Mouse (Mus musculus) thymus, adult 2 months (tissue): ENCODE measurements around the gene Adamtsl5. TPM values are rescaled to one million over a fixed set of nuclear protein-coding genes. Genes with fewer than 3 reads are reported as not detected.

Experiments used
- DNase-seq: peaks from one replicate; pipeline ENCODE4 v3.0.0; 2021
- H3K27ac ChIP-seq: fragments of 200-500 bp; 2 replicates; pipeline ENCODE4 v1.5.1; 2012; ENCODE audit warnings: low read length, control low read depth; ENCODE audit not compliant: control insufficient read depth, insufficient read depth
- H3K27me3 ChIP-seq: fragments of 200-500 bp; 2 replicates; pipeline ENCODE4 v1.6.1; 2012; ENCODE audit warnings: mild to moderate bottlenecking, low read length, moderate library complexity, mixed read lengths; ENCODE audit not compliant: control insufficient read depth, insufficient read depth
- H3K36me3 ChIP-seq: fragments of 200-500 bp; 2 replicates; pipeline ENCODE4 v1.6.1; 2012; ENCODE audit warnings: mild to moderate bottlenecking, low read length, moderate library complexity; ENCODE audit not compliant: control insufficient read depth, insufficient read depth
- H3K4me1 ChIP-seq: fragments of 200-500 bp; replicated peaks from 2 replicates; pipeline ENCODE4 v1.6.1; 2012; ENCODE audit warnings: low read length; ENCODE audit not compliant: control insufficient read depth, insufficient read depth
- H3K4me3 ChIP-seq: fragments of 200-500 bp; 2 replicates; pipeline ENCODE4 v1.5.1; 2012; ENCODE audit warnings: mild to moderate bottlenecking, low read length, control low read depth, moderate library complexity; ENCODE audit not compliant: control insufficient read depth, insufficient read depth
- CTCF ChIP-seq: fragments of 200-500 bp; IDR thresholded peaks from 2 replicates; pipeline ENCODE4 v1.5.1; 2012; ENCODE audit warnings: mild to moderate bottlenecking, control low read depth, low read length, moderate library complexity, borderline replicate concordance; ENCODE audit not compliant: control insufficient read depth, poor library complexity, insufficient read depth; ENCODE audit errors: extremely low read depth
- POLR2A ChIP-seq: fragments of 200-500 bp; IDR thresholded peaks from 2 replicates; pipeline ENCODE4 v1.6.1; 2012; ENCODE audit warnings: mild to moderate bottlenecking, low read length, control low read depth, moderate library complexity; ENCODE audit not compliant: control insufficient read depth, poor library complexity, insufficient read depth; ENCODE audit errors: extremely low read depth
- WGBS: fragments of 180-500 bp; shearing (Covaris S2); methylation state at CpG from one replicate; pipeline ENCODE4 v1.1.7; 2018; 5-methylcytosine and 5-hydroxymethylcytosine counted together
- polyA plus RNA-seq: library from polyadenylated mRNA; depleted of rRNA; stranded (reverse); fragments of >200 nt; gene quantifications from 2 replicates; pipeline ENCODE4 v1.2.3, GENCODE M21; 2012

The Adamtsl5 gene
- polyA plus RNA-seq, 1 experiment: 9.0 TPM

- no peak overlapping the region for H3K27ac ChIP-seq
- WGBS: 50% methylated on average over 11 of the region's 11 CpGs
- H3K4me3 ChIP-seq: no peak overlapping the region
- TF ChIP-seq POLR2A (no peak), CTCF (no peak)
- no peak for DNase-seq
- H3K36me3 ChIP-seq: no peaks in the 10 kb centered on the region
- H3K27me3 ChIP-seq: peaks cover 12% of the 10 kb centered on the region; the same call in 1 of the 2 replicates
- H3K4me1 ChIP-seq: peaks cover 7% of the 10 kb centered on the region
Observed at GRCm38 (mm10) chr10:80300672-80301181, 47.5 kb downstream of the Adamtsl5 start.

- Histone ChIP-seq H3K4me1 (peaks cover 5% of the 10 kb centered on the region), H3K27me3 (peaks cover 12% of the 10 kb centered on the region; the same call in 1 of the 2 replicates), H3K27ac (no peak overlapping the region), H3K36me3 (no peaks in the 10 kb centered on the region), H3K4me3 (no peak overlapping the region)
- no peak for DNase-seq
- no peak for TF ChIP-seq POLR2A
- TF ChIP-seq CTCF: no peak
- 64% methylated on average over 10 of the region's 10 CpGs for WGBS
Observed at GRCm38 (mm10) chr10:80299824-80300223, 48.4 kb downstream of the Adamtsl5 start.

GRCm38 (mm10) chr10:80299301-80299700 lies 48.9 kb downstream of the Adamtsl5 start:
- peaks cover 10% of the 10 kb centered on the region; the same call in 1 of the 2 replicates for H3K27me3 ChIP-seq

GRCm38 (mm10) chr10:80298571-80299281 lies 49.5 kb downstream of the Adamtsl5 start:
- peaks cover 4% of the 10 kb centered on the region for H3K4me1 ChIP-seq
- H3K36me3 ChIP-seq: peaks cover 11% of the 10 kb centered on the region
- no peak for DNase-seq
- WGBS: 18% methylated on average over 26 of the region's 26 CpGs
- H3K4me3 ChIP-seq: no peak overlapping the region
- H3K27ac ChIP-seq: no peak overlapping the region
- H3K27me3 ChIP-seq: peaks cover 10% of the 10 kb centered on the region; the same call in 1 of the 2 replicates
- TF ChIP-seq POLR2A (no peak), CTCF (no peak)

More at GRCm38 (mm10) chr10:80299301-80299700, 48.9 kb downstream of the Adamtsl5 start:
- no peak for TF ChIP-seq POLR2A
- no peak for TF ChIP-seq CTCF
- no peak for DNase-seq
- Histone ChIP-seq H3K36me3 (peaks cover 5% of the 10 kb centered on the region), H3K27ac (no peak overlapping the region), H3K4me1 (peaks cover 4% of the 10 kb centered on the region), H3K4me3 (no peak overlapping the region)
- WGBS: 23% methylated on average over 15 of the region's 15 CpGs

GRCm38 (mm10) chr10:80297526-80298133 lies 50.6 kb downstream of the Adamtsl5 start:
- Histone ChIP-seq H3K36me3 (peaks cover 14% of the 10 kb centered on the region), H3K27ac (no peak overlapping the region), H3K27me3 (peaks cover 10% of the 10 kb centered on the region; the same call in 1 of the 2 replicates), H3K4me1 (peaks cover 13% of the 10 kb centered on the region), H3K4me3 (no peak overlapping the region)
- no peak for TF ChIP-seq POLR2A
- DNase-seq: no peak
- WGBS: 74% methylated on average over 8 of the region's 8 CpGs

- H3K27me3 ChIP-seq: peaks cover 10% of the 10 kb centered on the region; the same call in 1 of the 2 replicates
- peaks cover 16% of the 10 kb centered on the region for H3K4me1 ChIP-seq
- peaks cover 14% of the 10 kb centered on the region for H3K36me3 ChIP-seq
- TF ChIP-seq CTCF (no peak), POLR2A (no peak)
- H3K27ac ChIP-seq: no peak overlapping the region
- 87% methylated on average over 5 of the region's 5 CpGs for WGBS
- H3K4me3 ChIP-seq: no peak overlapping the region
- DNase-seq: no peak
Observed at GRCm38 (mm10) chr10:80296824-80297223, 51.4 kb downstream of the Adamtsl5 start.
